Mouse (Mus musculus) testis, adult 2 months (tissue): ENCODE data around the gene Tspo2.

Experiments
- CTCF ChIP-seq: fragments of 200-500 bp; IDR thresholded peaks from 2 replicates; pipeline ENCODE4 v1.5.1; 2012; ENCODE audit warnings: low read depth, mild to moderate bottlenecking, inconsistent platforms, low read length, moderate library complexity; ENCODE audit not compliant: control insufficient read depth, insufficient read depth, insufficient replicate concordance
- POLR2A ChIP-seq: fragments of 200-500 bp; IDR thresholded peaks from 2 replicates; pipeline ENCODE4 v1.6.1; 2012; ENCODE audit warnings: low read depth, mild to moderate bottlenecking, inconsistent platforms, low read length, moderate library complexity; ENCODE audit not compliant: control insufficient read depth

- TF ChIP-seq POLR2A = no peak
- TF ChIP-seq CTCF = no peak
These were observed 10.8 kb upstream of the Tspo2 start for GRCm38 (mm10) chr17:48462096-48462495.
